Mouse (Mus musculus) neural tube, embryonic 13.5 days (tissue): ENCODE measurements at regions not wholly inside any gene's neighbourhood (a gene's known extent, or its start where the extent isn't known, plus 50 kb on each side); places are given as distances from the start of the nearest gene placed in this dataset.

Experiments used
- ATAC-seq: fragments of 200-750 bp; cut with Nextera tagmentation; 2 replicates; pipeline ENCODE4 v1.8.0; 2017; ENCODE audit warnings: low read depth, mild to moderate bottlenecking, moderate TSS enrichment, moderate library complexity
- H3K27ac ChIP-seq: fragments of 300-500 bp; sonication (generic); replicated peaks from 2 replicates; pipeline ENCODE4 v1.5.1; 2015; ENCODE audit warnings: moderate library complexity, mild to moderate bottlenecking, inconsistent platforms
- H3K27me3 ChIP-seq: fragments of 300-500 bp; sonication (generic); 2 replicates; pipeline ENCODE4 v1.6.1; 2015; ENCODE audit warnings: mild to moderate bottlenecking, inconsistent platforms
- H3K36me3 ChIP-seq: fragments of 300-500 bp; sonication (generic); 2 replicates; pipeline ENCODE4 v1.6.1; 2015; ENCODE audit warnings: mild to moderate bottlenecking, inconsistent platforms
- H3K4me1 ChIP-seq: fragments of 300-500 bp; sonication (generic); replicated peaks from 2 replicates; pipeline ENCODE4 v1.6.1; 2015; ENCODE audit warnings: inconsistent platforms
- H3K4me2 ChIP-seq: fragments of 300-500 bp; sonication (generic); 2 replicates; pipeline ENCODE4 v1.6.1; 2015; ENCODE audit warnings: inconsistent platforms, mild to moderate bottlenecking, moderate library complexity
- H3K4me3 ChIP-seq: fragments of 300-500 bp; sonication (generic); 2 replicates; pipeline ENCODE4 v1.5.1; 2015; ENCODE audit warnings: mild to moderate bottlenecking, inconsistent platforms
- H3K9ac ChIP-seq: fragments of 300-500 bp; sonication (generic); 2 replicates; pipeline ENCODE4 v1.6.1; 2015; ENCODE audit warnings: moderate library complexity, mild to moderate bottlenecking, inconsistent platforms
- H3K9me3 ChIP-seq: fragments of 300-500 bp; sonication (generic); 2 replicates; pipeline ENCODE4 v1.6.1; 2016; ENCODE audit warnings: inconsistent platforms
- WGBS: fragments of 180-500 bp; shearing (Covaris S2); methylation state at CpG from one replicate; pipeline ENCODE4 v1.1.7; 2015; 5-methylcytosine and 5-hydroxymethylcytosine counted together

GRCm38 (mm10) chr4:4219701-4220100, 142.4 kb upstream of the Sdr16c6 start:
- H3K4me1 ChIP-seq = no peaks in the 10 kb centered on the region
- WGBS = 85% methylated on average over 2 of the region's 2 CpGs
- H3K27me3 ChIP-seq = no peaks in the 10 kb centered on the region
- H3K4me2 ChIP-seq = no peak overlapping the region
- no peak for ATAC-seq
- H3K27ac ChIP-seq = no peak overlapping the region
- no peaks in the 10 kb centered on the region for H3K36me3 ChIP-seq
- no peak overlapping the region for H3K9ac ChIP-seq
- H3K9me3 ChIP-seq = no peaks in the 10 kb centered on the region
- no peak overlapping the region for H3K4me3 ChIP-seq

DNA sequence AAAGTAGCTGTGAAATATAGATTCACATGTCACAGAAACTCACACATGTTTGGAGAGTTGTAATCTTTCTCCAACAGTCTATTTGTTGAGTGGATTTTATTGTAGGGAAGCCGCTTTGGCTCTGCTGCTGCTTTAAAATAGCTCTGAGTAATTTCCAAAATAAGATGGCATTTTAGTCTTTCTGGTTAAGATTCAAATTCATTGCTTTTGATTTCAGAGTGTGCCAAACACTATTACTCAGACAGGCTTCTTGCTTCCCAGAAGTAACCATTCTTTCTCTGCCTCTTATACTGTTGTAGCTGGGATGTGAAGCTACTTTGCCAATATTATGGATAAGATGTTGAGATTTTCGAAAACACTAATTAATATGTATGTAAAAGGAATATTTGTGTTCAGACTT, 134.6 kb upstream of the Sdr16c6 start:
- Histone ChIP-seq H3K4me2 (no peak overlapping the region), H3K4me1 (no peaks in the 10 kb centered on the region), H3K27me3 (no peaks in the 10 kb centered on the region), H3K36me3 (no peaks in the 10 kb centered on the region), H3K9me3 (no peaks in the 10 kb centered on the region), H3K4me3 (no peak overlapping the region), H3K27ac (no peak overlapping the region), H3K9ac (no peak overlapping the region)
- WGBS = 92% methylated on average over 2 of the region's 2 CpGs
- no peak for ATAC-seq

DNA sequence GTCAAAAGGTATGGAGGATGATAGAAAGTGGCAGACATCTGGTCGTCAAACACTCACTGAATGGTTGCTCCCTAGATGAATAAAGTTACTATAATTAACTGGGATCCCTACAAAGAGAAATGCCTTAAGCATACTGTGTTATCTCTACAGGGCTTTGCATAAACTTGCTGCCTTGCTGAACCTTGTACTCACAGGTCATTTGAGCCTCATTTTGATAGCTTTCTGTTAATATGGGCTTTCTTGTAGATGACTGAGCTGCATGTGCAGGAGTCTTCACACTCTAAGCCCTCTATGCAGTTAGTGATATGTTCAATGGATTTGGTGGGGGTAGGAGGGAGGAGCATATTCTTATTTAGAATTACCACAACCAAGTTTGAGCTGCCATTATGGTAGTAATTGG, 127.8 kb upstream of the Sdr16c6 start:
- WGBS = 78% methylated on average over 1 of the region's 1 CpGs
- Histone ChIP-seq H3K4me2 (no peak overlapping the region), H3K27me3 (no peaks in the 10 kb centered on the region), H3K9ac (no peak overlapping the region), H3K36me3 (no peaks in the 10 kb centered on the region), H3K4me3 (no peak overlapping the region), H3K4me1 (no peaks in the 10 kb centered on the region), H3K27ac (no peak overlapping the region), H3K9me3 (no peaks in the 10 kb centered on the region)
- no peak for ATAC-seq

DNA sequence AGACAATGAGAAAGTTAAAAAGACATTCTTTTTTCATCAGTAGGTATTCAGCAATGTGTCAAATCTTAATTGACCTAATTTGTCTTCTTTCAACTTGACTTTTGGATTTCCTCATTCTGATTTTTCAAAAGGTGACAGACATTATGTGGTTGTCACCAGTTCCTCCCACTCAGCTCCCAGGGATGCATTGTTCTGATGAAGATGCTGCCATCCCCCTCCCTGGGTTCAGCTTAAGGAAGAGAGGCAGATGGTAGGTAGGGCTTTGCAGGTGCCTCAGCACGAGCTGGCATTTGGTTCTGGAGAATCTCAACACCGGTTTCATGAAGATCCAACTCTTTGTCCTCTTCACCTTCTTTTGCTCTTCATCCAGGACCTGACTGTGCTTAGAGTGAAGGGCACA, 122.0 kb upstream of the Sdr16c6 start:
- Histone ChIP-seq H3K4me1 (no peaks in the 10 kb centered on the region), H3K9me3 (no peaks in the 10 kb centered on the region)
- no peak for ATAC-seq

GRCm38 (mm10) chr4:4195834-4196233, 118.5 kb upstream of the Sdr16c6 start:
- H3K27ac ChIP-seq = no peak overlapping the region
- H3K4me2 ChIP-seq = no peak overlapping the region
- no peaks in the 10 kb centered on the region for H3K36me3 ChIP-seq
- no peak overlapping the region for H3K4me3 ChIP-seq
- no peaks in the 10 kb centered on the region for H3K9me3 ChIP-seq
- no peaks in the 10 kb centered on the region for H3K4me1 ChIP-seq
- ATAC-seq = no peak
- 81% methylated on average over 2 of the region's 2 CpGs for WGBS
- H3K9ac ChIP-seq = no peak overlapping the region
- no peaks in the 10 kb centered on the region for H3K27me3 ChIP-seq

More for the DNA sequence above, 122.0 kb upstream of the Sdr16c6 start:
- 61% methylated on average over 2 of the region's 2 CpGs for WGBS
- H3K27me3 ChIP-seq = no peaks in the 10 kb centered on the region
- no peaks in the 10 kb centered on the region for H3K36me3 ChIP-seq
- no peak overlapping the region for H3K9ac ChIP-seq
- no peak overlapping the region for H3K4me3 ChIP-seq
- no peak overlapping the region for H3K4me2 ChIP-seq
- H3K27ac ChIP-seq = no peak overlapping the region

- ATAC-seq = no peak
- no peak overlapping the region for H3K4me3 ChIP-seq
- WGBS = 81% methylated on average over 8 of the region's 8 CpGs
- no peak overlapping the region for H3K27ac ChIP-seq
- H3K27me3 ChIP-seq = no peaks in the 10 kb centered on the region
- H3K9me3 ChIP-seq = no peaks in the 10 kb centered on the region
- no peak overlapping the region for H3K4me2 ChIP-seq
- H3K9ac ChIP-seq = no peak overlapping the region
- no peaks in the 10 kb centered on the region for H3K4me1 ChIP-seq
- no peaks in the 10 kb centered on the region for H3K36me3 ChIP-seq
Observed at GRCm38 (mm10) chr4:4195250-4195649, 117.9 kb upstream of the Sdr16c6 start.
